Mouse (Mus musculus) right cerebral cortex, adult 18-20 months (tissue): Measurements from ENCODE around the gene Rph3al.

ENCODE experiments used
- DNase-seq: peaks from one replicate; pipeline ENCODE4 v3.0.0; 2022; ENCODE audit warnings: mixed read lengths

The Rph3al gene

GRCm38 (mm10) chr11:75857781-75858180 lies 80.4 kb downstream of the Rph3al start:
- DNase-seq, result no peak

DNA sequence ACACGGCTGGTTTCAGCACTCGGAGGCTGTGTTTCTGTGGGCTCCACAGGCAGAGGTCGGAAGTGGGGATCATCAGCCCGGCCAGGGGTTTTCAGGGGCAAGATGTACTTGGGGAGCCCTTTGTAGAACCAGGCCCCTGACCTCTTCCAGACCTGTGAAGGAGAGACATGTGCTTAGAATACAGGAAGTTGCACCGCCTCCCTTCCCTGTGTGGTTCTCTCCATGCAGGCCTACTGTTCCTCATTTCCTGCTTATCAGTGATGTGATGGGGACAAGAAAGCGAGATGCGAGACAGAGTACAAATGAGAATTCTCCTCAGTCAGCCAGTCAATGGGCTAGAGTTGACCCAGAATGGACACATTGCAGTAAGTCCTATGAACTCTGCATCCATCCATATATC lies 83.9 kb downstream of the Rph3al start:
- DNase-seq, result no peak

DNA sequence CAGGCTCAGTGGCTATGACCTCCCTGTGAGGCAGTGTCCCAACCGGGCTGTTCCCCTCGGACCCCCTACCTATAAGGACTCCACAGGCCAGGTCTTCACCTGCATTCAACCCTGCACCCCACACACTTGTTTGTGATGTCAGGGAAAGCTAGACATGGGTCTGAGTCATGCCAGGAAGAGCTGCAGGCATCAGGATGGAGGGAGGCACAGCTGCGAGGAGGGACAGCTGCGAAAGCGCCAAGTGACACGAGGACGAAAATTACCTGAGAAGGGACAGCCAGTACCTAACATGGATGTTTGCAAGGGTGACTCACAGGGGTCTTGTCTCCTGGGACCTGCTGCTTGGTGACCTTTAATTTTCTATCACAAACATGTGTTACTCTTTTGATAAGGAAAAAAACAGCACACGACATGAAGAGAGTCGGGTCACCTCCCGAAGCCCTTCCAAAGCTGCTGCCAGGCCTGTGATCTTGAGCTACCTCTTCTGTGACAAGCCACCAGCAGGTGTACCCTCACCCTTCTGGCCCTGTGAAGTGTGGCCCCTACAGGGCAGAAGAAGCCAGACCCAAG lies 85.1 kb downstream of the Rph3al start:
- DNase-seq, result no peak

- DNase-seq, result no peak
Measured at GRCm38 (mm10) chr11:75852485-75852884, 85.7 kb downstream of the Rph3al start.

DNA sequence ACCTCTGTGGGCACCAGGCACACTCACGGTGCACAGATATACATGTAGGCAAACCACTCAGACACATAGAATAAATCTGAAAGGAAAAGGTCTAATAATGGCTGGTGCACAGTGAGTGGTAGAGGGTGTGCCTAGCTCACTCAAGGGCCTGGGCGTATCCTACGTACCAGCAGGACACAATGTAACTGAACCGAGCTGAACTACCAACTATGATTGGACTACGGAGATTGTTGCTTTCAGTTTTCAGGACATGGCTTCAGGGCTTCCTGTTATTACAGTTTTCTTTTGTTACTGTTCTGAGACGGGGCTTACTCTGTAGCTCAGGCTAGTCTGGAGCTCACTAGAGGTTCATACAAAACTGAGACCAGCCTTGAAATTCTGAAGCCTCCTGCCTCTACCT lies 88.7 kb downstream of the Rph3al start:
- DNase-seq, result no peak

DNA sequence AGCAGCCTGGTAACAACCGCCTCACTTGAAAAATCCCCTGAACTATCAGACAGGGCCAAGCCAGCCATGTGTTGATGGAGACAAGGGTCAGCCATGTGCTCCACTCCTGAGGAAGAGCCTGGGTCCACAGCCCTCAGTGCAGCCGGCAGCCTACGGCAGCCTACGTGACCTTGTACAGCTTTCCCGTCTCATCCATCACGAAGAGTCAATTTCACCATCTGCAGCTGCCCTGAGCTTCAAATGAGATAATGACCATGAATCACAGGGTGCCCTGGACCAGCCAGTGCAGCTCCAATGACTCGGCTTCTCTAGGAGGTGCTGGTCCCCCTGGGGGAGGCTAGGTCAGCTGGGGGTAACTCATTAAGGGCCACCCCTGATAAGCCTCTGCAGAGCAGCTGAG lies 91.6 kb downstream of the Rph3al start:
- DNase-seq, result no peak

DNA sequence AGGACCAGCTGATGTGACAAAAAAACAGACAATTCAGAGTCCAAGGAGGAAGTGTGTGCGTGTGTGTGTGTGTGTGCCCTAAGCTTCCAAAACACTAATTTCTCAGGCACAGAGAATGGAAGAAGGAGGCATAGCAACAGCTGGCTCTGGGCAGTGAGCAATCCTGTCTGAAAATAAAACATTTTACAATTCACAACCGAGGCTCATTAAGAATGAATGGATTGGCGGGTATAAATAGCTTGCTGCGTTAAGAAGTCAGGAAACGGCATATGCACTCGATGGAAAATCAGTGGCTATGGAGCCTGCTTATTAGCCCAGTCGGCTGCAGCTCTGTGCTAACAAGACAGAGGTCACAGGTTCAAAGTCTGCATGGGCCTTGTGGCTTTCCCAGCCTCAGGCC lies 92.6 kb downstream of the Rph3al start:
- DNase-seq, result no peak

- DNase-seq, result no peak
Measured at GRCm38 (mm10) chr11:75842904-75843619, 95.2 kb downstream of the Rph3al start.

GRCm38 (mm10) chr11:75841503-75841902 lies 96.7 kb downstream of the Rph3al start:
- DNase-seq, result no peak

DNA sequence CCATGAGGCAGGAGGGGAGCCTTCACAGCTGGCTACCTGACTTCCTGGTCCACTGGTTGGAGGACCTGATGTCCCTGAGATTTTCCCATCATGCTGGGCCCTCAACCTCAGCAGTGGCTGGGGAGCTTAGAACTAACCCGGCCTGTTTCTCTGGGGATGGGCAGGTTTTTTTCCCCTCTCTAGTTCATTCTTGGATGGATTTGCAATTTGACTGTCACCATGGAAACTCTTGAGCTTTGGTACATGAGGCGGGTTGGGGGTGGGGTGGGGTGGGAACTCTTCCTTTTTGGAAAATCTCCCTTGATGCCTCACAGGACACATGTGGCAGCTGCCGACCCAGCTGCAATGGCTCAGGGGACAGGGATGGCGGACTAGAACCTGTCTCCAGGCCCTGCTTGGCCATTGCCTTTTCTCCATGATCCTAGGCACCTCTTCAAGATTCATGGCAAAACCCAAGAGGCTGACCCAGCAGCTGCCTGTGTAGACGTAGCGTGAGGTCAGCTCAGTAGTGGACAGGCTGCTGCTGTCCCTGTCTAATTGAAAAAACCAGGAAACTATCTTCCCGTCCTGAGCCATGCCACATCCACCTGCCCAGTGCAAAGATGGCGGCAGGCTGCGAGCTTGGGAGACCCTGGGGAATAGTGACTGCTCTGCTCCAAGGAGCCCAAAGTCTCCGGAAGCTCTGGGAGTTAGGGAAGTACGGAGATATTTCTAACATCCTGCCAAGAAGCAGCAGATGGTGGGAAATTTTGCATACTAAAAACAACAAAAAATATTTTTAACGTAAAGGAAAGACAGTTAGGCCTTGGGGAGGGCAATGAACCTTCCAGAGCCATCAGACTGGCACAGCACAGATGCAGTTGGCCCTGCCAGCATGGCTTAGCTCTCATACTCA lies 98.4 kb downstream of the Rph3al start:
- DNase-seq, result no peak

- DNase-seq, result no peak
Measured at GRCm38 (mm10) chr11:75838861-75839426, 99.3 kb downstream of the Rph3al start.

DNA sequence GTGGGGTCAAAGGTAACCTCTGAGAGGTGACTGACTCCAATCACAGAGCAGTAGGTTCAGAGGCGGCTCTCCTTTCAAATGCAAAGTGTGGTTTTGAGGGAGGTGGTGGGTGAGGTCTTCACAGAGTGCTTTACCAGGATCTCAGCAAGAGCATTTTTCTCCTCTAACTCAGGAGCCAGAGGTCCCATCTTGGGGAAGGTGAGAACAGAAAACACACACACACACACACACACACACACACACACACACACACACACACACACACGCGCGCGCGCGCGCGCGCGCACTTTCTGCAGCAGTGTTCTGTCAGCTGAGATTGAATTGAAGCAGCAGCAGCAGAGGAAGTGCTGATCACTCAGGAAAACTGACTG lies 102.0 kb downstream of the Rph3al start:
- no peak for DNase-seq

DNA sequence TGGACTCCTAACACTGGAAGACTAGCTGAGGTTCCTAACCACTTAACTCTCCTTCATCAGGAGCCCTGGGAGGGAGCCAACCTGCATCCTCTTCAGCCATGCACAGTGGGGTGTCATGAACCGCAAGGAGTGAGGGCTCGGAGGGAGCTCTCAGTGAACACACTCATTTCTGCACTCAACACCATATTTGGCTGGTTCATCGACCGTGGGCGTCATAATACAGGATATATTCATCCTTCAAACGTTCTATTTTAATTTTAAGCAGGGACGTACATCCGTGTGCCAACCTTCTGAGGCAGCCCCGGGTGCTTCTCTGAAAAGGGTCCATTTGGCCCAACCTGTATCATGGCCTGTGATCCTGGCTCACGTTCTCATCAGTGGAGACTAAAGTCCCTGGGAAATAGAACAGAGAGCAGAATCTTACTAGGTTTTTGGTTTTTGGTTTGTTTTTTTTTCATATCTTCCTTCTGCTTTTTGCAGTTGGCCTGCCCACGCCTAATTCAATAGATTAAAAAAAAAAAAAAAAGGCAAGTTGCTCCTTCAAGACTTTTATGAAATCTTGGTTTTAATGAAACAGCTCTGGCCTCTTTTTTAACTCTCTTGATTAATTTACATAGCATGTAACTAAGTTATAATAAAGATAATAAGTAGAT lies 102.5 kb downstream of the Rph3al start:
- peak; percentile 25 for DNase-seq

DNA sequence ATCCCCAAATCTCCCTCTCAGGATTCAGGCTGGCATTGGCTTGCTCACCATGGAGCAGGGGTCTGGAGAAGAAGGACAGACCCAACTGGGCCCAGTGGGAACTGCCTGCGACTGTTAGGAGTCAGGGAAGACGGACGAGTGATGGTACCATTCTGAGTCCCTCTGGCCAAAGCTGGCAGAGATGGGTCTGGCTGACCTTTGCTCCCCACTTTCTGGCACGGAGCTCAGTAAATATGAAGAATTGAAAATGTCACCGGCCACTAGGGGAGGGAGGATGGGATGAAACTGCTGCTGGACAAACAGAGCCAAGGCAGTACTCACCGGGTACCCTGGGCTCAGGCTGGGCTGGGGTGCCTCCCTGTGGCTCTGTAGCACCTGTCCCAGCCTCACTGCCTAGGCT lies 105.1 kb downstream of the Rph3al start:
- DNase-seq, result no peak

DNA sequence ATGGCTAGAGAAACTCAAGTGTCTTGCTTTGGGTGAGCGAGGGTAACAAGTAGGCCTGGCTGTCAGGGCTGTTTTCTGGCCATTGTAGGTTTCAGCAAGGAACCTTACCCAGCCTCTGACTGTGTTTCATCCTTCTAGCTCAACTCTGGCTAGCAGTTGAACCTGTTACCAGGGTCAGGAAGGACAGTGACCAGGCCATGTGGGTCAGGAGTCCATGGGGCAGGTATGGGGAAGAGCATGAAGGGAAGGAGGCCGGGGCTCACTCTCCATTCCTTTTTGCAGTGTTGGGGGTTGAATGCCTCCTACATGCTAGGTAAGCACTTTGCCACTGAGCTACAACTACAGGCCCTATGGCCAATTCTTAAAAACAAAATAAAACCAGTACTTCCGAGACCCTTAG lies 107.8 kb downstream of the Rph3al start:
- no peak for DNase-seq

DNA sequence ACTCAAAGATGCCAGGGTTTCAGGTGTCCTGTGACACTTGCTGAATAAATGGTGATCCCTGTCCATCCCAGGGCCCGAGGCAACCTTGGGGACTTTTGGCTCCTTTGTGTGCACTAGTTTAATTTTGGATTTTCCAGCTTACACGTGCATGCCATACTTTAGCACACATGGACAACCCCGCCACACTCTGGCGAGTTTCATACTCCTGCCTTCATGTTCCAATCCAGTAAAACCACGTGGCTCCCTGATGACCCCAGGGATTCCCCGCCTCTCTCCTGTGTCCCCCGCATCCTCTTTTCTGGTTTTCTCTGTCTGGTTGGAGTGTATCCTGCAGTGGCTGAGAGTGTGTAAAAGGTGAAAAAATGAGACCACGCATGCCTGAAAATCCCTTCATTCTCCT lies 110.8 kb downstream of the Rph3al start:
- no peak for DNase-seq

- DNase-seq, result no peak
Measured at GRCm38 (mm10) chr11:75823506-75823905, 114.7 kb downstream of the Rph3al start.

GRCm38 (mm10) chr11:75813085-75813484 lies 125.1 kb downstream of the Rph3al start:
- DNase-seq, result no peak

DNA sequence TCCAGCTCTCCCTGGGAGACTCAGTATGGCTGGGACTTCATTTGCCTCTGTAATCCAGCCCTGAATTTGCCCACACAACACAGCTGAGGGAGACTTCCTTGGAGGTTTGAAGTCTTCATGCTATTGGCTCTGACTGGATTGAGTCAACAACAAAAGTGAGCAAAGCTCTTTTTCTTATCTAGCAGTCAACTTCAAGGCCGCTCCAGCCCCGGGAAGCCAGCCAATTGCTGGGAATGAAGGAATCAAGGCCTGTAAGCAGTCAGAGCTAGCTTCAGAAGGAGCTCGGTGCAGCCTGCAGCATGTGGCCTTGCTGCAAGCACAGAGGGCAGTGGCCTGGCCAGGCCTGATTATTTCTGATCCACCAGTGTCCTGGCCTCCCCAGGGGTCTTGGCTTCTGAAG lies 126.3 kb downstream of the Rph3al start:
- peak; percentile 50 for DNase-seq

- DNase-seq, result no peak
Measured at GRCm38 (mm10) chr11:75810526-75810925, 127.7 kb downstream of the Rph3al start.

GRCm38 (mm10) chr11:75807486-75807885 lies 130.7 kb downstream of the Rph3al start:
- DNase-seq, result no peak

DNA sequence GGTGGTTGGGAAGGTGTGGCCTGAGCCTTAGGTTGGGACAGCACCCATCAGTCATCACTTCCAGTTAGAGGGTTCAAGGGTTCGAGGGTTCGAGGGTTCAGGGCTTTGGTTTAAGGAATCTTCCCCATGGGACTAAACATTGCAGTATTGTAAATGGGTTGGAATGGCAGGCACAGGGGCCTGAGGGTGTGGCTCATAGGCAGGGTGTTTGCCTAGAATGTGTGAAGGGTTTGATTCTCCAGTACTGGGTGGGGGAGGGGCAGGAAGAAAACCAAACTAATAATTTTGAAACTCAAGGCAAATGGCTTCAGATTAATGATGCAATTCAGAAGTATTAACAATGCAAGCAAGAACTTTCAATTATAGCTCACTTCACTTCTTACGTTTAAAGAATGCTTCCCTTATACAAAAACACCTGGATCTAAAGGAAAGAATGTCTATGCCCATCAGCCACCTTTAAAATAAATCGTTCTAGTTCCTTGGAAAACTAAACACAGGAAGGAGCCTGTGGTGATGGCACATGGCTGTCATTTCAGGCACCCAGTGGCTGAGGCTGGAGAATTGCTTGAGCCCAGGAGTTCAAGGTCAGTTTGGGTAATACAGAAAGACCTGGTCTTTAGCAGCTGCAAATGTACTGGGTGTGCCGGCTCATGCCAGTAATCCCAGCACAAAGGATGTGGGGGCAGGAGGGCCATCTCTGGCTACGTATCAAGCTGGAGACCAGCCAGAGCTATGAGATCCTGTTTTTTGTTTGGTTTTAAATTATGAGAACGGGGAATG lies 136.3 kb downstream of the Rph3al start:
- DNase-seq, result no peak
